Mouse (Mus musculus) gastrocnemius, adult 2 months (tissue): ENCODE results near the gene Hist1h2bc. TPM values are rescaled to one million over a fixed set of nuclear protein-coding genes. Genes with fewer than 3 reads are reported as not detected.

ENCODE experiments used
- DNase-seq: peaks from one replicate; pipeline ENCODE4 v3.0.0; 2022
- H3K27ac ChIP-seq: fragments of 200-600 bp; 2 replicates; pipeline ENCODE4 v1.8.1; 2022; ENCODE audit warnings: mild to moderate bottlenecking
- H3K4me3 ChIP-seq: fragments of 200-600 bp; 2 replicates; pipeline ENCODE4 v1.8.1; 2022; ENCODE audit warnings: mild to moderate bottlenecking, moderate library complexity
- CTCF ChIP-seq: fragments of 200-600 bp; IDR thresholded peaks from 2 replicates; pipeline ENCODE4 v1.8.1; 2022; ENCODE audit warnings: antibody characterized with exemption, mild to moderate bottlenecking, moderate library complexity
- intact Hi-C: fragments of 180-260 bp; cut with DNase I; formaldehyde crosslinking; loops from one replicate; pipeline ENCODE4 v1.15.1; 2025
- total RNA-seq, 2 experiments: library from RNA; stranded (reverse); gene quantifications; 2 replicates each; pipeline ENCODE4 v1.2.3; 2021

Gene Hist1h2bc
- total RNA-seq, 2 experiments from 2014 or later: 59.1 to 76.4 TPM

DNA sequence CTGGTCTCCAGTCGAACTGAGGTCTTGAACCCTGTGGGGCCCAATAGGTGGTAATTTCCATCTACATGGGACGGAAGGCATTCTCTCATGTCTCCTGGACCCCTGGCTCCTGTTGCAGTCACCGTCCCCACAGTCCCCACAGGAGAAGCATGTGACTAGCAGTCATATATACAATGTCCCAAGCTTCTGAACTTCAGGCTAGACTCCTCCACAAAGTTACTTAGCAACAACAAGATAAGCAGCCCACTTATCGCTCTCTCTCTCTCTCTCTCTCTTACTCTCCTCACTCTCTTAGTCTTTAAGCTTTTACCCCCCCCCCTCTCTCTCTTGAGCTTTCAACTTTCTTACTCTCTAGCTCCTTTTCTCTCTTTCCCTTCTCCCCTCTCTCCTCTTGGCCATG is 40.2 kb downstream of the Hist1h2bc start:
- DNase-seq: no peak
- Histone ChIP-seq H3K4me3 (no peak overlapping the region), H3K27ac (no peak overlapping the region)
- no peak for TF ChIP-seq CTCF
- intact Hi-C loops: no loop called here

DNA sequence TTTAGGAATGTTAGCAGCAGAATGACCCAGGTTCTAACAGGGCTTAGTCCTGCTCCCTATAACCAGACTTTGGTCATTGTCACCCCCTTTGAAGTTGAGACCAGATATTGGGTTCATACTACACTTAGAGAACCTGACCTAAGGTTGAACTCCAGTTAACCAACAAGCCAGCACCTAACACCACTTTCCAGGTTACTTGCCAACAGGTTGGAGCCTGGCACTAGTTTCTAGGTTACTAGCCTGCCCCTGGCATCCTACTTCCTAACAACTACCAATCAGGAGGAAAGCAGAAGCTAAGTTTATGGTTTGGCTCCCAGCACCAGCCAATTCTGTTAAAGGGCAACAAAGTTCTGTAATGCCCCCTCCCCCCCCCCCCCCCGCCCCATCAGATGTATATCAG is 41.2 kb downstream of the Hist1h2bc start:
- TF ChIP-seq CTCF: no peak
- no peak for DNase-seq
- Histone ChIP-seq H3K27ac (no peak overlapping the region), H3K4me3 (no peak overlapping the region)
- intact Hi-C loops: no loop called here

DNA sequence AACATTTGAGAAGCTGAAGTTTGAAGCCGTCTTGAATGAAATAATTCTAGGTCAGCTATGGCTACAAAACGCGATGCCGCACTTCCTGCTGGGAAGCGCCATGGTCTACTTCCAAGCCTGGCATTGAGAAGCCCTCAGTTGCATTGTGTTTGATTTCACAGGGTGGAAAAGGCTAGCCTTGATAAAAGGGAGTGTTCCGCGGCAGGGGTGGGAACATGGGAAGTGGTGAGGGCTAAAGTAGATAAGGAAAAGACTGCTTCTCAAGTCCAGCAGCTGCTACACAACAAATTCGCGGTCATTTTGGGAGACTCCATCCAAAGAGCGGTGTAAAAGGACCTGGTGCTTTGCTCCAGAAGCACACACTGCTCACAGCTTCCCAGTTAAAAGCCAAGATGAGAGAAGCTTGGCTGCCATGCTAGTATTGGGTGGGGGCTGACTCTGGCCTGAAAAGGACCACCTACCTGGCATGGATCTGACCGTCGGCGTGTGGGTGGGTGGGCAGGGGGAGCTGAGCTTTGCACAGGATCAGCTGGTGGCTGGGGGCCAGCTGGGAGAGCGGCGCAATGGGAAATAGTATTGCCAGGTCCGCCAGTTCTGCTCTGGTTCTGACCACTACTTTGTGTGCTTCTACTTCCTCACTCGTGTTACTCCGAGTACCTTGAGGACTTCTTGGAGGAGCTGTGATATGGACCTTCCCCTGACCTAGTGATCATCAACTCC is 44.6 kb downstream of the Hist1h2bc start:
- intact Hi-C loops: no loop called here
- TF ChIP-seq CTCF: no peak
- H3K4me3 ChIP-seq: no peak overlapping the region
- no peak for DNase-seq
- H3K27ac ChIP-seq: no peak overlapping the region

DNA sequence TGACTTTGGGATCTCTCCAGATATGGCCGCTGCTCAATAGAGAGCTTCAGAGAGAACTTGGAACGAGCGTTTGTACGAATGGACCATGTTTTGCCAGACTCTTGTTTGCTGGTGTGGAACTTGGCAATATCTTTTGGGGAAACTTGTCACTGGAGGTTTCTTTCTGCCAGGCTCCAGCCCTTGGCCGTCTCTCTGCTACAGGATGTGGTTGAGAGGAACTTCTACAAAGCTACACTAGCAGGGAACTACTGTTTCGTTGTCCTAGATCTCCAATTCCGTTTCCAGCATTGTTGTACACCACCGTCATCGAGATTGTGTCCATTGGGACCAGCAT is 45.2 kb downstream of the Hist1h2bc start:
- intact Hi-C loops: no loop called here
- peak; percentile 28 for DNase-seq
- no peak overlapping the region for H3K4me3 ChIP-seq
- TF ChIP-seq CTCF: no peak
- H3K27ac ChIP-seq: no peak overlapping the region

- intact Hi-C loops: loop anchor here (10.0 kb wide), 2 partner anchors 45 to 165 kb away; partner anchors contain the start of genes Hist1h2ac, Hist1h2bc and Hist1h3e
- H3K4me3 ChIP-seq: no peak overlapping the region
- TF ChIP-seq CTCF: no peak
- no peak for DNase-seq
- H3K27ac ChIP-seq: 0 out of 2 replicates have a peak overlapping the region, but pooled peaks have one; percentile 8
These were observed 45.7 kb downstream of the Hist1h2bc start for GRCm38 (mm10) chr13:23729706-23730105.

- H3K27ac ChIP-seq: peak overlapping the region; percentile 29; the same call in 1 of the 2 replicates
- no peak for TF ChIP-seq CTCF
- intact Hi-C loops: loop anchor here (10.0 kb wide), 2 partner anchors 46 to 166 kb away; partner anchors contain the start of genes Hist1h2ac, Hist1h2bc and Hist1h3e
- no peak overlapping the region for H3K4me3 ChIP-seq
- DNase-seq: peak; percentile 34
These were observed 46.5 kb downstream of the Hist1h2bc start for GRCm38 (mm10) chr13:23730479-23730878.

- Histone ChIP-seq H3K4me3 (no peak overlapping the region), H3K27ac (0 out of 2 replicates have a peak overlapping the region, but pooled peaks have one; percentile 4)
- intact Hi-C loops: loop anchor here (1.0 to 10.0 kb wide), 3 partner anchors 31 to 167 kb away; partner anchors contain the start of genes Hist1h2ac, Hist1h2bc and Hist1h3e
- peak; percentile 91 for TF ChIP-seq CTCF
- no peak for DNase-seq
These were observed 48.3 kb downstream of the Hist1h2bc start for GRCm38 (mm10) chr13:23732156-23732804.

GRCm38 (mm10) chr13:23737091-23737490 is 53.1 kb downstream of the Hist1h2bc start:
- intact Hi-C loops: loop anchor here (5.0 to 10.0 kb wide), 3 partner anchors 52 to 305 kb away; partner anchors contain the start of genes Hist1h2ac, Hist1h2bc and Hist1h3e
- H3K4me3 ChIP-seq: no peak overlapping the region
- DNase-seq: no peak
- H3K27ac ChIP-seq: no peak overlapping the region
- no peak for TF ChIP-seq CTCF

DNA sequence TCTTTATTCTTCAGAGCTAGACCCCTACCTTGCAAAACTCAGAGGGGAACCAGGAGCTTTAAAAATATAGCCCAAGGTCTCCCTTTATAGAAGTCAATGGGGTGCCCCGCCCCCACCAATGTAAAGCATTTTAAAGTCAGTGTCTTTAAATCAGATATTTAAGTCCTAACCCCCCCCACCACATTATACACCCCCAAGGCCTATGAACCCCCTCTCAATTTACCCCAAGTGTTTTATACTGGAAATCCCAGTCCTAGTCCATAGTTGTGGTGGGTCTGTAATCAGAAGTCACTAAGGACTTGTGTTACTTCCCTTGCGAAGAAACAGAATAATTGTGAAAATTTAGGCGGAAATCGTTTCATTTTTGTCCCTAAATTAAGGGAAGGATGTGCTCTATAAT is 54.0 kb downstream of the Hist1h2bc start:
- no peak for TF ChIP-seq CTCF
- intact Hi-C loops: loop anchor here (2.0 to 10.0 kb wide), 4 partner anchors 53 to 306 kb away; partner anchors contain the start of genes Hist1h1e, Hist1h2ac, Hist1h2bc and Hist1h3e
- H3K4me3 ChIP-seq: peak overlapping the region; percentile 96
- H3K27ac ChIP-seq: peak overlapping the region; percentile 96
- no peak for DNase-seq

- Histone ChIP-seq H3K27ac (peak within 1 kb of the TSS; percentile 96), H3K4me3 (peak within 1 kb of the TSS; percentile 96)
- intact Hi-C loops: loop anchor here (2.0 to 10.0 kb wide), 4 partner anchors 54 to 306 kb away; partner anchors contain the start of genes Hist1h1e, Hist1h2ac, Hist1h2bc and Hist1h3e
- DNase-seq: peak; percentile 92
- TF ChIP-seq CTCF: no peak; the same call in 1 of the 2 replicates
These were observed 54.7 kb downstream of the Hist1h2bc start, which contains the start of gene Hist1h1c for GRCm38 (mm10) chr13:23738677-23739068. Gene Hist1h1c (plus strand): TSS chr13:23738808.

DNA sequence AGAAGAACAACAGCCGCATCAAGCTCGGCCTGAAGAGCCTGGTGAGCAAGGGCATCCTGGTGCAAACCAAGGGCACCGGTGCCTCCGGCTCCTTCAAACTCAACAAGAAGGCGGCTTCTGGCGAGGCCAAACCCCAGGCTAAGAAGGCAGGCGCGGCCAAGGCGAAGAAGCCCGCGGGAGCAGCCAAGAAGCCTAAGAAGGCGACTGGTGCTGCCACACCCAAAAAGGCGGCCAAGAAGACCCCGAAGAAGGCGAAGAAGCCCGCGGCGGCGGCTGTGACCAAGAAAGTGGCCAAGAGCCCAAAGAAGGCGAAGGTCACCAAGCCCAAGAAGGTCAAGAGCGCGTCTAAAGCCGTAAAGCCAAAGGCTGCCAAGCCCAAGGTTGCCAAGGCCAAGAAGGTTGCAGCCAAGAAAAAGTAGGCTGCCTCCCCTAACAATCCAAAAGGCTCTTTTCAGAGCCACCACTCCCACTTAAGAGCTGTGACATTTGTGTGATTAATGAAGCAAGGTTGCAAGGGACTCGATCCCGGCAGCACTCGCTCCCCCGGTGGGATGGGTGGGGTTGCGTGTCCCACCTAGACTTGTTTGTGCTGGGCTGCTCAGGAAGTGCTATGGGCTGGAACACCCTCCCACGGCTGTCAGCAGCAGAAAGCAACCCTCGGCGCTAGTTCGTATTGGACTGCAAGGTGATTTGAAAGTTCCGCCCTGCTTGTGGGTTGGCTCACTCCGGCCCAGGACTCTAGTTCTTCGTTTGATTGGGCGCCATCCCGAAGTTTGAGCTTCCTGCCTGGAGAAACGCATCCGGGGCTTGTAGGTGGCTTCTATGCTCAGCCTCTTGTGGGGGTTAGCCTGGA is 55.3 kb downstream of the Hist1h2bc start:
- TF ChIP-seq CTCF: no peak
- intact Hi-C loops: loop anchor here (2.0 to 10.0 kb wide), 4 partner anchors 54 to 307 kb away; partner anchors contain the start of genes Hist1h1e, Hist1h2ac, Hist1h2bc and Hist1h3e
- peak overlapping the region; percentile 96 for H3K4me3 ChIP-seq

GRCm38 (mm10) chr13:23739922-23740252 is 55.9 kb downstream of the Hist1h2bc start:
- Histone ChIP-seq H3K27ac (peak overlapping the region; percentile 96), H3K4me3 (peak overlapping the region; percentile 96)
- TF ChIP-seq CTCF: no peak
- intact Hi-C loops: loop anchor here (2.0 to 10.0 kb wide), 4 partner anchors 55 to 308 kb away; partner anchors contain the start of genes Hist1h1e, Hist1h2ac, Hist1h2bc and Hist1h3e
- no peak for DNase-seq

More for the DNA sequence above, 55.3 kb downstream of the Hist1h2bc start:
- peak overlapping the region; percentile 96 for H3K27ac ChIP-seq
- DNase-seq: peak; percentile 95
